Mouse (Mus musculus): Measurements from ENCODE around the gene Ccr8.
"Not testable (repeated sequence)": the region's sequence is repeated elsewhere in the genome, so short reads cannot be mapped to it uniquely, and the experiment has no call there.

Ccr8 gene

GRCm38 (mm10) chr9:120091086-120091485 lies 828 bp upstream of the Ccr8 start:
- no peak for DNase-seq (ENCODE audit: low spot score)

DNA sequence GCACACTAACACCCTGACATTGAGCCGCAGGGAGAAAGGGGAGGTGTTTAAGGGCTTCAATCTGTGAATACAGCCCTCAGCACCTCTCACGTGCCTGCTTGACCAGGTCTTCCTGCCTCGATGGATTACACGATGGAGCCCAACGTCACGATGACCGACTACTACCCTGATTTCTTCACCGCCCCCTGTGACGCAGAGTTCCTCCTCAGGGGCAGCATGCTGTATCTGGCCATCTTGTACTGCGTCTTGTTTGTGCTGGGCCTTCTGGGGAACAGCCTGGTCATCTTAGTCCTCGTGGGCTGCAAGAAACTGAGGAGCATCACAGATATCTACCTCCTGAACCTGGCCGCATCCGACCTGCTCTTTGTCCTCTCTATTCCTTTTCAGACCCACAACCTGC lies 1.8 kb downstream of the Ccr8 start:
- no peak for DNase-seq (ENCODE audit: low spot score)

DNA sequence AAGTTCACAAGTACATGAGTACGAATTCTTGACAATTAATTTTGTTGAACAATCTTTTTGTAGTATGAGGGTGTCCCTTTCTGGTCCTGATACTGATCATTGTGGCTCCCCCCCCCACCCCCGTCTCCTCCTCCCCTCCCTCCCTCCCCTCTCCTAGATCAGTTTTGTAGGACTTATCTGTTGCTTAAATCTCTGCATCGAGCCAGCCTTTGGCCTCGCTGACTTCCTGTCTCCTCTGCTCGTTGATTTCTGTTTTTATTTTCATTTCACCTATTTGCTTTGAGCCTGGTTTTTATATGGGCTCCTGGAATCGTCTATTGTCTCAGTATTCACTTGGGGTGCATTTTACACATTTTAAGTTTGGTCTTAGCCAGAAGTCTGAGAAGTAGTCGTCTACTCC lies 4.0 kb downstream of the Ccr8 start:
- DNase-seq (ENCODE audit: low spot score): no peak

DNA sequence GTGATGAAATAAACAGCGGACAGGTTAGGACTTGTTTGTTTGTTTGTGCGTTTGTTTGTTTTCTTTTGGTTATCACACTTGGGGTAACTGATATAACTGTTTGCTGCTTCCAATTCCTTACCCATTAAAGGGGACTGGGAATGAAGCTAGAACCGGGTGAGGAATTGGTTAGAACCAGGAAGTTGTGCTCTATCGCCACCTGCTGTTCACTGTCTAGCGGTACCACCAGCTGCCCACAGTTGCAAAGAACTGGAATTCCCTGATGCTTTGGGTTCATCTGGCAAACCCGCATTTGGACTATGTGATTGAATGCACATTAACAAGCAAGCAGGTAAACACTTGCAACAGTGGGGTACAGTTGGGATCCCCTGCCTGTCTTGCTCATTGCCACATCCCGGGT lies 6.8 kb downstream of the Ccr8 start:
- DNase-seq (ENCODE audit: low spot score): no peak

DNA sequence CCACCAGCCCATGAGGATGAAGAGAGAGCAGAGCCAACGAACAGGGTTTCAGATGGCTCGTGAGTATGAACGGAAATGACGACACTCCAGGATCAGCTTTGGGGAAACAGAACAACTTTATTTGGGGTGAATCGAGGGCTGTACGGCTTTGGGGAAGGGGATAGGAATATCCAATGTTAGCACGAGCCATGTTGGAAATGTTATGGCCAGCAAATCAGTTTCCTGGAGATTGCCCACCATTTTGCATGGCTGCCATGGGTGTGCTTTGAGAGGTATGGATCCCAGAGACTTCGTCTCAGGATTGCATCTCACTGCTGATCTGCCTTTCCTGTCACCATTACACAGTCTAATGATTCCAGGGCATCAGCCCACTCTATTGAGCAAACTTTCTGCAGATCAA lies 7.4 kb downstream of the Ccr8 start:
- DNase-seq (ENCODE audit: low spot score): no peak

- DNase-seq (ENCODE audit: low spot score): no peak
These were observed 9.3 kb downstream of the Ccr8 start for GRCm38 (mm10) chr9:120101165-120101564.

DNA sequence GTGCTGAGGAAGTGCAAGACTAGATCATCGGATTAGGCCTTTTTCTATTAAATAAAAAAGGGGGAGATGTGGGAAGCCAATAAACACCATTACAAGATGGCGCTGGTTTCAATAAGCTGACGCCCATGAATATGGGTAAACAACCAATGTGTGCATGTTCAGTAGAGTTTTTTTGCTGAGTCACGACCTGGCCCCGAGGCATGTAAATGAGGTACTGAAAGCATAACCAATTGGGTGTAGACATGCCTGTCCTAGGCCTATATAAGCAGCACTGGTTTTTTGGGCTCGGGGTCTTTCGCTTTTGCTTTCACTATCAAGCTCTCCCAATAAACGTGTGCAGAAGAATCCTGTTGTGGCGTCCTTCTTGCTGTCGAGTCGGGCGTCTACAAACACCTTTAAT lies 17.0 kb downstream of the Ccr8 start:
- DNase-seq (ENCODE audit: low spot score): not testable (repeated sequence)

DNA sequence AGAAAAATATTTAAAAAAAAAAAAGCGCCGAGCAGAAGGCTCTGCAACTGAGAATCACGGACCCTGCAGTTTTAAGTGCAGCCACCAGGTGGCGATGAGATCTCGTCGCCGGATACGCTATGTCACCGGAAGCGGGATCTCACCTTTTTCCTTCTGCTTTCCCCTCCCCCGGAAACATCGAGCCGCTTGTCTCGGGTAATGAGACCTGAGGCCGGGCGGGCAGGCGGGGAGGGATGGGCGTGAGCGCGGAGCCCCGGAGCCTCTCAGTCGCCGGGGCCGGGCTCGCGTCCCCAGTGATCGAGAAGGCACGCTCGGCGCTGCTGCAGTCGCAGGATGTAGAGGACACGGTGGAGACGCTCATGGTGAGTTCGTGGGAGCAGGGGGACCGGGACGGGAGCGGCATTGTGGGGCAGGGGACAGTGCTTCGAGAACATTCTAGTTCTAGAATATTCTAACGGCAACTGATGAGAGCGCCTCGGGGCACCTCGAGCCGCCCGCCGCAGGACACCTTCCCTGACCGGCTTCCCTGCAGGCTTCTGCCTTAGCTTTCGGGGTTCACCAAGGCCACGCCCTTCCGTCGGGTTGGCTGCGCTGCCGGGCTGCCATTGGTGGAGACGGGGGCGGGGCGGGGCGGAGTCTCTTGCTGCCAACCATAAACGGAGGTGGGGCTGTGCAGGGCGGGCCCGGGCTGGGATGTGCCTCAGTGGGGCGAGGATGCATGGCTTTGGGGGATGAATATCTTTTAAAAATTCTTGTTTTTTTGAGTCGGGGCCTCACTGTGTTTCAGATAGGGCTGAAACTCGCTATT lies 18.5 kb downstream of the Ccr8 start, which contains the start of gene Slc25a38:
Slc25a38 (plus strand) TSS at position 164 of the 808 bp plus-strand sequence.
- DNase-seq (ENCODE audit: low spot score): peak; percentile 92

DNA sequence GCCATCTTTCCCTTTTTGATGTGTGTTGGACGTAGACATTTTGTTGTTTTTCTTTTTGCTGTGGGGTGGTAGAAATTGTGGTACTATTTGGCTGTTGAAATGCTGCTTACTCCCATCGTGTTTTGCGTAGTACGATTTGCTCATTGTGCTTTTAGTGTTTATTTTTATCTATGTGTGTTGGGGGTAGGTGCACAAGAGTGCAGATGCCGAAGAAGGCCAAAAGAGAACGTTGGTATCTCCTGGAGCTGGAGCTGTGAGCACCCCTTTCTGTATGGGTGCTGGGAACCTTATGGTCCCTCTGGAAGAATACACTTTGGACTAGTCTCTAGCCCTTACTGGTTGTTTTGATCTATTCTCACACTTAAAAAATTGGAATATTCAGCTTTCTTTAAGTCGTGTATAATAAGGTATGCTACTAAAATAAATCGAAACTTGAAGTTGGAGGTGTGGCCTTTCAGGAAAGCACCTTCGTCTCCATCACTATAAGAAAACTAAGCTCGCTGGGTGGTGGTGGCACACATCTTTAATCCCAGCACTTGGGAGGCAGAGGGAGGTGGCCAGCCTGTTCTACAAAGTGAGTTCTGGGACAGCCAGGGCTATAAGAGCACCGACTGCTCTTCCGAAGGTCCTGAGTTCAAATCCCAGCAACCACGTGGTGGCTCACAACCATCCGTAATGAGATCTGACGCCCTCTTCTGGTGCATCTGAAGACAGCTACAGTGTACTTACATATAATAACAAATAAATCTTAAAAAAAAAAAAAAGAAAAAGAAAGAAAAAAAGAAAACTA lies 19.4 kb downstream of the Ccr8 start:
- DNase-seq (ENCODE audit: low spot score): no peak

DNA sequence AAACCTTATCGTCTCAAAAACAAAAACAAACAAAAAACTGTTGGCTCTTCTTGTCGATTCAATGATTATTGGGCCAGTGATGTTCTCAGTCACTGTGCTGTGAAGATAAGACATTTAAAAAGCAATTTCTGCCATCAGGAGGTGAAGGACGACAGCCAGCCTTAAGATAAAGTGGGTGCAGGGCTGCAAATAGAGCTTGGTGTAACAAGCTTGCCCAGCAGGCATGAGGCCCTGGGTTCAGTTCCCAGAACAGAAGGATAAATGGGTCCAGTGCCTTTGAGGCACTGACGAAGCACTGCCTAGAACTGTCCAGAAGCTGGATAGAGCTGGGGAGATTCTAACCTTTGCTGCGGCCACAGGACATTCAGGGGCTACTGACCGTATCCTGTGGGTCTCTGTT lies 20.6 kb downstream of the Ccr8 start:
- no peak for DNase-seq (ENCODE audit: low spot score)

DNA sequence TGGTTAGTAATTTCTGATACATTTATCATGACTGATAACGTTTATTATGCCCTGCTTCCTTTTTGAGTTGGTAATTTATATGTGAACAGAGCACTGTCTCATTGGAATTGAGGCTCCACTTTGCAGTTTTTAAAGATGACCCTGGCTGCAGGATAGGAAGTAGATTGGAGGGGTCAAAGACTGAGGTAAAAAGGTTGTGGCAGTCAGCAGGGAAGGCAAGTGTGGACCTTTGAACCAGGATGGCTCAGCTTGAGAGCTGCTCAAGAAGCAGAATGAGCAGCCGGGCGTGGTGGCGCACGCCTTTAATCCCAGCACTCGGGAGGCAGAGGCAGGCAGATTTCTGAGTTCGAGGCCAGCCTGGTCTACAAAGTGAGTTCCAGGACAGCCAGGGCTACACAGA lies 21.5 kb downstream of the Ccr8 start:
- no peak for DNase-seq (ENCODE audit: low spot score)

GRCm38 (mm10) chr9:120114051-120114788 lies 22.3 kb downstream of the Ccr8 start:
- no peak for DNase-seq (ENCODE audit: low spot score)

DNA sequence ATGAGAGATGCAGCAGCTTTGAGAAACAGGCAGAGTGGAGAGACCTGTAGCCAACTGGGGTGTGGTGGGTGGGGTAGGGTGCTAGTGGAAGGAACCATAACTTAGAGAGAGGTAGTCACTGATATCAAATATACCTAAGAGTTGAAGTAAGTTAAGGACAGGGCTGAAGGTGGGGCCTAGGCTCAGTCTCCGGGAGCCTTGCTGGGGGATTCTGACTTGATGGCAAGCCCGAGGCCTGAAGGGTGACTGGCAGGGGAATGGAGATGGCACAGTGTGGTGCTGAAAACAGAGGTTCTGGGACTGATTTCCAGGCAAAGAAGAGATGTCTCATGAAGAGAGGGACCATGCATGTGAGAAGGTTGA lies 22.9 kb downstream of the Ccr8 start:
- DNase-seq (ENCODE audit: low spot score): peak; percentile 44

DNA sequence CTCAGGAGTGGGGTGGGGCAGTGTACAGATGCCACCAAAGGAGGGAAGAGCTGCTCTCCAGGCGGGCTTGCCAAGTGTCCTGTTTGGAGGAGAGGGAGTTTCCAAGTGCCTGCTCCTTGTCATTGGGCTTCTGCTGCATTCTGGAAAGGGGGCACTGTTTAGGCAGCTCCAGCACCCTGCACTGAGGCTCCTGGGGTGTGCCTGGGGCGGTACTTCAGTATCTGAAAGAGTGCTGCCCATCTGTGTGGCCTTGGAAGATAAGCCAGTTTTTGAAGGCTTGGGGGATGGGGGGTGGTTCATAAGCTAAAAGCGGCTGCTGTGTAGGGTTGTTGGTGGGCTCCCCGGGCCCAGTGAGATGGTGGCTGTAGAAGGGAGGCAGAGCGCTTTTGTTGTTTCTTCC lies 23.7 kb downstream of the Ccr8 start:
- DNase-seq (ENCODE audit: low spot score): peak; percentile 58

- DNase-seq (ENCODE audit: low spot score): peak; percentile 42
These were observed 24.3 kb downstream of the Ccr8 start for GRCm38 (mm10) chr9:120116184-120116624.

DNA sequence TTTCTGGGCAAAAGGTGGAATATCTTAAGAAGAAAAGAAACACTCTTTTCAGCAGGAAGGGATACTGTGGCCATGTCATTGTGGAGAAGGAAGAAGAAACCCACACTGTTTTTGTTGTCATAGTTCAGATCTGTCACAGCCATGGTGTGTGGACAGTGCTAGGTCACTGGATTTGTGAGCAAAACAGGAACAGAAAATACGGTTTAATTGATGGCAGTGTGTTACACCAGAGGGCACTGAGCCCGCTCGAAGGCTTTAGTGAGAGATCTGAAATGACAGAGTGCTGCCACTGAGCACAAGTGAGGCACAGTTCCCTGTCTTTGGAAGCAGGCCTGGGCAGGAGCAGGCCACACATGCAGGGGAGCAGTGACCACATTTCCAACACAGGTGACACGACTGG lies 26.3 kb downstream of the Ccr8 start:
- no peak for DNase-seq (ENCODE audit: low spot score)

- DNase-seq (ENCODE audit: low spot score): no peak
These were observed 28.6 kb downstream of the Ccr8 start for GRCm38 (mm10) chr9:120120503-120120902.

DNA sequence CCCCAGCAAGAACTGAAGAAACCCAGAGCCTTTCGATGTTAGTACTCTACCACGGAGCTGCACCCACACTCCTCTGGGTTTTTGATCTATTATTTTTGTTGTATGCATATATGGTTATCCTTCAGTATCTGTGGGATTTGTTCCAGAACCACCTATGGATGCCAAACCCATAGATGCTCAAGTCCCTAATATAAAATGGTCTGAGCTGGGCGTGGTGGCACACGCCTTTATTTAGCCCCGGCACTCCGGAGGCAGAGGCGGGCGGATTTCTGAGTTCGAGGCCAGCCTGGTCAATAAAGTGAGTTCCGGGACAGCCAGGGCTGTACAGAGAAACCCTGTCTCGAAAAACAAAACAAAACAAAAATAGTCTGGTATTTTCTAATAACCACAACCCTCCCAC lies 35.0 kb downstream of the Ccr8 start:
- no peak for DNase-seq (ENCODE audit: low spot score)

DNA sequence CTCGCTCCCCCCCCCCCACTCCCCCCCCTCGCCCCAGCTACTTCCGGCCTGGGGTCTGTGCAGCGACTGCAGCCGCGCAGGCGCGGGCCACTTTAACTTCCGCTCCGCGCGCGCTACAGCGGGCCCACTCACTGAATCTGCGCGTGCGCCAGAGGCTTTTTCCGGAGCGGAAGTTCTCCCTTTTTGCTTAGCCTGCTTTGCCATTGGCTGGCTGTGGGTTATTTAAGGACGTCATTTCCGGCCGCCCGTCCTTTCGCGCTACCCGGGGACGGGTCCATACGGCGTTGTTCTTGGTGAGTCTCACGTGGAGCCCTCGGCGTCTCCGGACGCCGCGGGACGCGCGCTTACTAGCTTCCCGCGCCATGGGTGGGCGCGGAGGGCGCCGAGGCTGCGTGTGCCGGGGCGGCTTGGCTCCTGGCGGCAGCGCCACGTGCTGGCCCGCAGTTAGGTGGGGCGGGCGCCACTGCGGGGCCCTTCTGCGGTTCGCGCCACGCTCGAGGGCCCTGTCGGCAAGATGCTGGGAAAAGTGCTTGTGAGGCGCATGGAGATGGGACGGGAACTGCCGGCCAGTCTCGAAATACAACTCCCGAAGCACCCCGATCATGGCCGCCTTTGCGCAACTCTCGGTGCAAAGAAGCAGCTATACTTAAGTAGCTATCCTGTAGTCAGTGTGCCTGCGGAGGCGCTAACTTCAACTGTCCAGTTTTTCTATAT lies 35.8 kb downstream of the Ccr8 start, which contains the start of gene Rpsa:
Rpsa (plus strand) TSS at position 152 of the 714 bp plus-strand sequence.
- peak; percentile 90 for DNase-seq (ENCODE audit: low spot score)

- no peak for DNase-seq (ENCODE audit: low spot score)
These were observed 37.4 kb downstream of the Ccr8 start for GRCm38 (mm10) chr9:120129276-120129675.

DNA sequence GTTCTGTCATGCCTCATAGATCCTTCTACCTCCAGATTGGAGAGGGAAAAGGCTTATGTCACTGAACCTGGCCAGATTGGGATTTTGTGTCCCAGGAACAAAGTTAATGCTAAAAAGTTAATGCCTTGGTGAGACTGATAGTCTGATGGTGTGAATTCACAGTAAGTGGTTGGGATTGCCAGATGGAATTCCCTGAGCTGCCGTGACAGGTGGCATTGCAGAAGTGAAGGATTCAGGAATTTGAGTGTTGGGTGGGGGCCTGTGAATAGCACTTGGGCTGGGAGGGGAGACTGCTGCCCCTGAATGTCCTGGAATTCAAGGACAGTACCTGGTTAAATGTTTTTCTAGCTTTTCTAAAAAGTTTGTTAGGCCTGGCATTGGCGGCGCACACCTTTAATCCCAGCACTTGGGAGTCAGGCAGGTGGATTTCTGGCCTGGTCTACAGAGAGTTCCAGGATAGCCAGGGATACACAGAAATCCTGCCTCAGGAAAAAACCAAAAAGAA lies 39.9 kb downstream of the Ccr8 start:
- no peak for DNase-seq (ENCODE audit: low spot score)
